Mouse (Mus musculus) embryo, embryonic 10 days (tissue): Measurements from ENCODE around the gene Olfr1211.

Source experiments
- DNase-seq: peaks from one replicate; pipeline ENCODE4 v3.0.0-alpha.2; 2015; ENCODE audit warnings: low spot score

Gene Olfr1211

DNA sequence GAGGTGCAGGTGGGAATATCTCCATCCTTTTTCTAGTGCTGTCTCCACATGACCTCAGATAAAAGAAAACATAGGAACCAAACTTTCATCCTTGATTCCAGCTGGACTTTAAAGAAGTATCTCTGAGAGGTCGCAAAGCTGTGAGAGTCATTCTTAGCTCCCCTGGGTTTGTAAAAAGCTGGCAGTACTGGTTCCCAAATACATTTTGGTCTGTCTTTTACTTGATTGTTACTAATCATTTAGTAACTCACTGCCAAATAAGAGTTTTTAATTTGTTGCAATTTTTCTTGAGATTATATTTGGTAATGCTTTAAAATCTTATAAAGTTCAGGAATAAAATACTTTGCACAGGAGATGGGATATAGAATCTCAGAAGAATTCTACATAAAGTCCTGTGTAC is at the start of gene Olfr1211:
Gene Olfr1211 (minus strand): TSS at position 101 of the 400 bp plus-strand sequence.
- DNase-seq = no peak

- DNase-seq = no peak
Observed at GRCm38 (mm10) chr2:88980181-88980580, 42.3 kb upstream of the Olfr1211 start, which contains the start of gene Gm13762. Gene Gm13762, minus strand, starts transcription at chr2:88980281.

DNA sequence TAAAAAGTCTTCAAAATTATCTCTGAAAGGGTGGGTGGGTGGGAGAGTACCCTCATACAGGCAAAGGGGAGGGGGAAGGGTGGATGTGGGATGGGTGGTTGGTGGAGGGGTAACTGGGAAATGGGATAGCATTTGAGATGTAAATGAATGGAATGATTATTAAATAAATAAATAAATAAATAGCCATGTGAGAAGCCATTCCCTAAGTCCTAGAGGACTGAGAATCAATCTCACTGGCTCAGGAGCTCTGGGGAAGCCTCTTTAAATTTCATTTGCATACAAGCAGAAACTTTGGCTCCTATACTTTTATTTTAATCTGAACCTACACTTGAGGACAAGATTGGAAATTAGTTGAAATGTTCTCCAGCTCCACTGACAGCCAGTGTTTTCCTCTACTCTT is 15.8 kb upstream of the Olfr1211 start, which contains the start of gene Olfr1212:
Gene Olfr1212 (plus strand): TSS at position 301 of the 400 bp plus-strand sequence.
- no peak for DNase-seq

GRCm38 (mm10) chr2:88915057-88915456 is 22.9 kb downstream of the Olfr1211 start, which contains the start of gene Olfr1209:
Gene Olfr1209, minus strand, starts transcription at chr2:88915157.
- DNase-seq = no peak

- no peak for DNase-seq
Observed at GRCm38 (mm10) chr2:88902211-88902610, 35.7 kb downstream of the Olfr1211 start, which contains the start of gene Olfr1208. Gene Olfr1208, minus strand, starts transcription at chr2:88902311.
